ENCODE assay signal across 8 mouse cellular contexts in genomic region chr14:75786868-75787793, GRCm38 (mm10). TPM values are rescaled to one million over a fixed set of nuclear protein-coding genes. Genes with fewer than 3 reads are reported as not detected.
DNase-seq lines count a peak whose midpoint lies in the region; ATAC-seq and TF ChIP-seq lines count a peak whose summit lies in the region.

Gene Slc25a30, minus strand, starts transcription at chr14:75787037.

- H3K27ac ChIP-seq in cortical plate, adult 2 months (ENCODE audit: insufficient read depth, low read length): 0 out of 2 replicates have a peak within 1 kb of the TSS, but pooled peaks have one; percentile 33

- TF ChIP-seq CTCF in cortical plate, adult 2 months (IDR thresholded peaks at IDR 0.05; ENCODE audit: extremely low read depth, insufficient read depth, low read length): no peak

- peak; percentile 98 for ATAC-seq in activated CD4-positive, CD25-positive, alpha-beta regulatory T cell, adult 4 months
- ATAC-seq in megakaryocyte progenitor cell, adult 5-6 weeks (replicated peaks; ENCODE audit: poor library complexity): peak; percentile 97

- no peaks in the 10 kb centered on the region; the same call in 1 of the 2 replicates for H3K4me1 ChIP-seq in cortical plate, adult 2 months (ENCODE audit: control insufficient read depth, insufficient read depth, low read length)

- H3K4me3 ChIP-seq in cortical plate, adult 2 months (ENCODE audit: insufficient read depth, low read length): peak within 1 kb of the TSS; percentile 66

- peak; percentile 91 for TF ChIP-seq POLR2A in cortical plate, adult 2 months (IDR thresholded peaks at IDR 0.05; ENCODE audit: extremely low read depth, insufficient read depth, low read length)

- peak; percentile 91 to 95 for DNase-seq in gastrocnemius, adult 8-10 months (ENCODE audit: low spot score in 2 of 2)
- peak; percentile 97 for DNase-seq in induced T-regulatory cell, adult 2 months (ENCODE audit: low read depth)
- DNase-seq in left cerebral cortex, adult 9 months (ENCODE audit: low spot score in 2 of 2): peak; percentile 86 to 96
- DNase-seq in right cerebral cortex, postnatal 14 days: peak; percentile 93
- peak; percentile 96 to 97 for DNase-seq in urinary bladder, postnatal 36 days (ENCODE audit: low spot score in 2 of 2)

RNA-seq across cellular contexts. Expression of gene Slc25a30, which starts in this region (rescaled TPM):
- 10 to 100 TPM; 19.4 to 22.7 TPM for polyA plus RNA-seq in activated CD4-positive, CD25-positive, alpha-beta regulatory T cell, adult 4 months (2017; shearing (Covaris generic))
- polyA plus RNA-seq in cortical plate, adult 2 months (2012; rRNA removed): 7.2 and 9.3 TPM in 2 replicates
- 10 to 100 TPM in 1 of 4 experiments, 1 to 10 TPM in 3; 5.9 to 12.2 (median 7.2) TPM for total RNA-seq in gastrocnemius, adult 8-10 months (2022)
- total RNA-seq in megakaryocyte progenitor cell, adult 5-6 weeks (2015): 17.3 TPM in 2 replicates
- 16.9 and 17.6 TPM in 2 replicates for total RNA-seq in megakaryocyte progenitor cell, adult 5-6 weeks (2017)

Comparison
In these comparisons a context has a peak if more than half of its experiments do, and no peak if none do; other contexts are left out.
1. Peak in every context shown above with its lines: DNase-seq, ATAC-seq, H3K4me3 ChIP-seq and H3K27ac ChIP-seq.